Mouse (Mus musculus) cerebellum, postnatal 25 days (tissue): ENCODE data around the gene Prr23a2.
A peak's percentile ranks its signal among the peaks of the same experiment; 100 is the strongest.

ENCODE experiments used
- DNase-seq, 2 experiments: peaks; one replicate each; pipeline ENCODE4 v3.0.0; 2021; ENCODE audit warnings: mixed read lengths in 2 of 2

Gene Prr23a2

GRCm38 (mm10) chr9:98856210-98856609 is at the start of gene Prr23a2:
Prr23a2 (plus strand) TSS chr9:98856494.
- DNase-seq = no peak

GRCm38 (mm10) chr9:98807631-98808030 is 48.7 kb upstream of the Prr23a2 start:
- no peak for DNase-seq

DNA sequence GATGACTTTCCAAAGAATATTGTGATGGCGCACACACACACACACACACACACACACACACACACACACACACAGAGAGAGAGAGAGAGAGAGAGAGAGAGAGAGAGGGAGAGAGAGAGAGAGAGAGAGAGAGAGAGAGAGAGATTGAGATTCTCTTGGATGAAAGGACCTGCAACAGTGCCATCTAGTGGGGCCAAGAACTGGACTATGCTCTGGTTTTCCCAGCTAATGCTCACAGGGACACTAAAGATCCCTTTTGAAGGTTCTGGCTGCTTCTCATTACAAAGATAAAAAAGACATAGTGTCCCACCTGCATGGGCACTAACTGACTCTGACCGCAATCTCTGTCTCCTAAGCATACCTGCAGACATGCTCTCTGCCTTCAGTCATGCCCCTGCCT is 46.8 kb upstream of the Prr23a2 start:
- DNase-seq = peak in 1 of 2 experiments; percentile 55

DNA sequence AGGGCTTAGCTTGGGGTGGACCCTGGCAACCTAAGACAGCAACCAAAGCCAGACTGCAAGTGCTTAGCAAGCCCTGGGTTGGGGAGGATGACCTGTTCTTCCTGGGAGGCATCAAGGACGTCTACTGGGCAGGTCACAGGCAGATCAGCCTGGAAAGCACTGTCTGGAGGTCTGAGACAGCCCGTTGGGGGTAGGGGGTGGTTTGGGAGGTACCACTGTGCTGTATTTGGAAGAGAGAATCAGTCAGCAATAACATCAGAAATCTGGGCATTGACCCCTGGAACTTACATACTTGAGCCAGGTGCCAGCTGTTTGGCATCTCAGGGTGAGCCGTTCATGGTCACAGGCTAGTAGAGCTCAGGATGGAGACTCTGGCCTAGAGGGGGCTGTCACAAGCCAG is 40.2 kb upstream of the Prr23a2 start:
- DNase-seq = no peak

DNA sequence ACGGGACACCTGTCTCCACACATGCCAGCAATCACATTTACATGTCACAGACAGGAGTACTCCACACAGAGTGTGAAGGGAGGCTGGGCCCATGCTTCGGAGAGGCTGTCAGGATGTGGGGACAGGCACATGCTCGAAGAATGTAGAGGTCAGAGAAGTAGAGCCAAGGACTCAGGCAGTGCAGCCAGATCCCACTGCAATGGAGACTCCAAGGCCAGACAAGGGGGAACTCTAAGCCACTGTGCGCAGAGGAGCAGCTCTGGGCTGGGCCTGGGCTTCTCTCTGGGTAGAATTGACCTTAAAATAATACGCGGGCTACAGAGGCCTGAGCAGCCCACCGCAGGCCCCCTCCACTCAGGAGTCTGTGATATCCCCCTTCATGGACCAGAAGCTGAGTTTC is 38.7 kb upstream of the Prr23a2 start:
- DNase-seq = no peak

DNA sequence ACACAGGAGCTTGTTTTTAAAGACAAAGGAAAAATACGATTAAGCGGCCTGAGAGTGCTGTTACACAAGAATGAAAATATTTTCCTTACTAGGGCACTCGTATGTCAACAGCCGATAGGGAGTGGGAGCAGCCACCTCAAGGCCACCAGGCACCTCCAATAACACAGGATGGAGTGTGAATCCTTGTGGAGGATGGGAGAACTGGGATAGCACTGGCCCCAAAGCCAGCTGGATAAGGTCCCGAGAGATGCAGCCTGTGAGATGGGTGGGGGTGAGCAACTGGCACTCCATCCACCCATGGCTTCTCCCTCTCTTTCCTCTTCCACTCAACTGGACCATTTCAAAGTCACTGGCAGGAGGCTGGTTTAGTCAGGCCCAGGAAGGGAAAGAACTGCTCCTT is 37.3 kb upstream of the Prr23a2 start:
- DNase-seq = no peak

DNA sequence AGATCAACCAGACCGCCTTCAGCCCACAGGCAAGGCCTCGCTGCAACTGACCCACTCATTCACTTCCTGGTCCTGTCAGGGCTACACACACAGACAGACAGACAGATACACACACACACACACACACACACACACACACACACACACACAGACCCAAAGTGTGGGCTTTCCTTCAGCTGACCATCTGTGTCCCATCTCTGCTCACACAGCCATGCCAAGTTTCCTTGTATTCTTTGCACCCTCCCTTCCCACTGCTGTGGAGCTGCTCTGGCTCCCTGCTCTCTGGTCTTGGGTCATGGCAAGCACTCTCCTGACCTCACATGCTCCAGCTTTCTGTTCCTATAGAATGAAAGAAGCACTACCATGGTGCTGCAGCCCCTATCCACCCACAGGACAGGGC is 36.8 kb upstream of the Prr23a2 start:
- no peak for DNase-seq

DNA sequence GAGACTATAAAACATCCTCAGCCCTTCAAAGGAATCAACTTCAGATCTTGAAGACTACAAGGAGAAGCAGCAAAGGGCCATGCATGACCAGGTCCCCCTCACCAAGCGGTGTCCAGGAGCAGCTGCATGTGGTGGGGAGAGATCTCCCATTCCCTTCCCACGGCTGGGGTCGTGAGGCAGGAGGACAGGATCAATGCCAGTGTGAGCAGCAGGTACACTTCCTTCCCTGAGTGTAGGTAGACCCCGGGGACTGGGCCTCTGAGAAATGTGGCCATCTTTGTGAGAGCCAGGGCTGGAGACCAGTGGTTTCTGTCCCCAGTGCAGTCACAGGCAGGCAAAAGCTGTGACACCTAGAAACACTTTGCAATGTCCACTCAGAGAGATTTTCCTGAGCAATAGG is 35.8 kb upstream of the Prr23a2 start:
- no peak for DNase-seq

DNA sequence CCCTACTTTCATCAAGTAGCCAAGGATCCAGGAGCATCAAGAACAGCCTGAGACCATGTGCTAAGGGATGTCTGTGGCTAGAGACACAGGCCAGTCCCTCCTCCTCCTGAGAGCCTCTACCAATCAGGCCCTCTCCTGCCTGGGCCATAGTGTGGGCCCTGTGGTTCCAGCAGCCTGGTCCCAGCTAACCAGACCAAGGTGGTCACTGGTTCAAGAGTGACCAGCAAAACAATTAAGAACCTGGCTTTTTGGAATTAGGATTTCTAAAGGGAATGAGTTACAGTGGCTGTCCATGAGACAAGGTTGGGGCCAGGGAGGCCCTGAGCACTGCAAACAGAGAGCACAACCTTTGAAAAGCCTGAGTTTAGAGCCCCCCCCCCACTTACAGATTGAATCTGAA is 35.2 kb upstream of the Prr23a2 start:
- DNase-seq = no peak

- DNase-seq = no peak
Observed at GRCm38 (mm10) chr9:98823805-98824204, 32.5 kb upstream of the Prr23a2 start.

GRCm38 (mm10) chr9:98829508-98829907 is 26.8 kb upstream of the Prr23a2 start:
- no peak for DNase-seq

DNA sequence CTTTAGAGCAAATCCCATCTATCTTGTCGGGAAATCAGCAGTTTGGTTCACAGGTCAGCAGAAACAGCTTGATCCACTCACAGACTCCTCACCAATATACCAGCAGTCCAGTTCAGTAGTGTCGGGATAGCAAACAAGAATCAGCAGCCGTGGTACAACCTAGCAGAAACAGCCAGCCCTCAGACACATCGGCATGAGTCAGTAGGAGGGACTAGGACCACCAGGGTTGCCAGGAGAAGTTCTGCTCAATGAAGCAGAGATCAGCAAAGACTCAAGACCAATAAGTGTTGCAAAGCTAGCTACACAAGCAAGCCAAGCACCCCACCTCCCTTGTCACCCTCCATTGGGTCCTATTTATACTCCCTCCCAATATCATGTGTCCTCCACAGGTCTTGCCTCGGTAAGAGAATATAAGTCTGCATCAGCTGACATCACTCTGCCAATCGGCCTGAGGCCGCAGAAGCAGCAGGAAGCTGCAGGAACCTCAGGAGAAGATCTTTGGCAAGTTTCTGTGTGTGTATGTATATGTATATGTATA is 18.7 kb upstream of the Prr23a2 start:
- DNase-seq = no peak

- DNase-seq = no peak
Observed at GRCm38 (mm10) chr9:98842117-98842516, 14.2 kb upstream of the Prr23a2 start, which contains the start of gene Prr23a1. Prr23a1 (plus strand) TSS chr9:98842503.

GRCm38 (mm10) chr9:98863463-98863862 is 7.2 kb downstream of the Prr23a2 start:
- peak in 1 of 2 experiments; percentile 7 for DNase-seq

- DNase-seq = no peak
Observed at GRCm38 (mm10) chr9:98864571-98864970, 8.3 kb downstream of the Prr23a2 start, which contains the start of gene Prr23a3. Prr23a3 (plus strand) TSS chr9:98864767.

DNA sequence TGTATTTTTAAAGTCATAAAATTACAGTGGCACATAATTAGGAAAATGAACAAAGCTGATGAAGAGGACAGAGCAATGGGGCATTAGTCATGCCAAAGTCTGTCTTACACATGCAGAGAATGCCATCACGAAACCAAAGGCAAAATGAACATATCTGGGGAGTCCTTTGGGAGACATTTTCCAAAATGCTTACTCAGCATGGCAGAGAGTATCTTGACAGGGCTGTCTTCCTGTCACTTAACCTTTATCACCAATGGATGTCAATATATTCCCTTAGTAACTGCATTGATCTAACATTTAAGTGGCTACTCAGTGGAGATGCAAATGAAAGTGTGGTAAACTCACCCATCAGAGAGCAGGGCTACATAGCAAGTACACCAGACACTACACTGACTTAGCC is 45.2 kb downstream of the Prr23a2 start:
- DNase-seq = no peak

DNA sequence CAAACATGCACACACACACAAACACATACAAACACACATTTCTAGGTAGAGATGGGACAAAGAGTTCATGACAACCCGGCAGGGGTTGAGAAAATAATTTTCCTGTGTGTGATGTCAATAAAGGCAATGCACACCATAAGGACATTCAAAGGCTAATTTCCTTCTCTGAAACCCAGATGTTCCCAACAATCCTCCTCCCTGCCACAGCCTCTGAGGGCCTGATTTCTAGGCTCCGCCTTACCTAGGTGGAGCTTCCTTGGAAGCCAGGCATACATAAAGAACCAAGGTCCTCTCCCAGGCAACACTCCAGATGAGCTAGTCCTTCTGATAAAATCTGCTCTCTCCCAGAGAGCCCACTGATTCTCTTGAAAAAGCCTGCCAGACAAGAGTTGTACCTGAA is 46.5 kb downstream of the Prr23a2 start, which contains the start of gene 7420426K07Rik:
TSS of gene 7420426K07Rik (plus strand) at position 301 of the 400 bp plus-strand sequence.
- DNase-seq = no peak
